Mouse (Mus musculus): ENCODE measurements around the gene Crb1.

The Crb1 gene

DNA sequence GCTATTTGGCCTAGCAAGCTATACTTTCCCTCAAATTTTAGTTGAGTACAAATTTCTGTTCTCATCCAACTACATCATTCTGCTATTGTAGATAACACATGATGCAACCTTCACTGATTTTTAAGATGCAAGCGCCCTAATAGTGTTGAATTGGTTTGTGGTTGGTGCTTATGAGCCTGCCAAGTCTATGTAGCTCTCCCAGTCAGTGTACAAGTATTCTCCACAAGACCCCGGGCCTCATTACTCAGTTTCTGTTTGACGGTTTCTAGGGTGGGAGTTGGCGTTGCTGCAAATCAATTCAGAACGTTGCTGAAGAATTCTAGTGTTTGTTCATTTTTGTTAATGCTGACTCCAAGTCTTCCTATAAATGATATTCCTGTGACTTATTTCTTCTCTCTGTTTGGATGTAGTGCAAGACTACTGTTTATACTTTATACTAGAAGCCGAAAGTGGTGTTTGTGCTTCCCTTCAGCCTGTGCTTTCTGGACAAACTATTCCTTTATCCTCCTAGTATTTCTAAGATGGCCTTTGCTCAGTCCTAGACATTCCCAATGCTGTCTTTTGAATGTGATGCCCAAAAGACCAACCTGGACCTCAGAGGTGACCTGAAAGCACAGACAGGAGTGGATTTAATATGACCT, 152.5 kb downstream of the Crb1 start:
- DNase-seq (ENCODE audit: low spot score in 2 of 2): no peak

DNA sequence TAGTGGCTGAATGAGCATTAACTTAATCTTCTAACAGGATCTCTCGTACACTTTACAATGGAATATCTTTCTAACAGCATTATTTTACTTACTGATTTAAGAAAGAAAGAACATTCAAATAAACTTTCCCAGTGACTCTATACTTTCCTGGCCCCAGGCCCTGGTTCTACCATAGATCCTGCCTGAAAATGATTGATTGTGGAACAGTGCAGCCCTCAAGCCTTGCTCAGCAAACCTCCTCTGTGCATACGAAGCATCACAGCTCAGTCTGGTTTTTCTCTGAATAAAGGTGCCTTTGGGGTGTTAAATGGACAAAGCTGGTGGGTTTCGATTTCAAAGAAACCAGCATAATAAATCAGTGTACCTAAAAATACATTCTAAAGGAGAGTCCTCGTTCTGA, 153.1 kb downstream of the Crb1 start:
- no peak for DNase-seq (ENCODE audit: low spot score in 2 of 2)

DNA sequence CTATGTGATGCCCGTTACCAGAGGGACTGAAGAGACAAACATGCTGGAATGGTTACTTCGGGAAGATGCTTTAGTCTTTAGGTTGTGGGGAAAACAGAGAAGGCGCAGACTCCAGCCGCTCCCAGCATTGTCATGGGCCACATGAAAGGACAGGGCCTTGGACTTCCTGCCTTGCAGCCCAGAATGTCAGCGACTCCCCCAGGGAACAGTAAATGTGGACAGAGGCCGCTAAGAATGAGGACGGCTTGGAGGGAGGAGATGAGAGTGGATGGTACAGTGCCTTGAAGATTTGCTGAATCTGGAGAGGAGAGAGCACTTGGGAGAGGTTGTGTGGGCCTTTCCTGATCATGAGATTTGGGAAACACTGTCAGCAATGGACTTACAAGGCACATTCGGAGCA, 161.6 kb downstream of the Crb1 start:
- no peak for DNase-seq (ENCODE audit: low spot score in 2 of 2)

DNA sequence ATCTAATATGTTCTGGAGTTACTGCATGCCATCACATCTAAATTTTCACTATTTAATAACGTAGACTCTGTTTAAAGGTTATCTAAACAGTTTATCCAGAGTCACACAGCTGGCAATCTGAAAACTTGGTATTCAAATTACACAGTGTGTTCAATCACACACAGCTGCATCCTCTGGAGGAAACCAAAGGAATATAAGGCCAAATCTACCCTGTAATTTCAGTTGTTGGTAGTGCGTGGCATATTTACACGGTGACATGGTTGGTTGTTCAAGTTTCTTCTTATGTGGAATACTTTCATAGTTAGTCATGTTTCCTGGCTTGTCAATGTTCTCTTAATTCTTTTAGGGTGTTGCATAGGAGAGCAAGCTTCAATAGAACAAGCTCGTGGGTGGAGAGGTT, 166.4 kb downstream of the Crb1 start:
- no peak for DNase-seq (ENCODE audit: low spot score in 2 of 2)

DNA sequence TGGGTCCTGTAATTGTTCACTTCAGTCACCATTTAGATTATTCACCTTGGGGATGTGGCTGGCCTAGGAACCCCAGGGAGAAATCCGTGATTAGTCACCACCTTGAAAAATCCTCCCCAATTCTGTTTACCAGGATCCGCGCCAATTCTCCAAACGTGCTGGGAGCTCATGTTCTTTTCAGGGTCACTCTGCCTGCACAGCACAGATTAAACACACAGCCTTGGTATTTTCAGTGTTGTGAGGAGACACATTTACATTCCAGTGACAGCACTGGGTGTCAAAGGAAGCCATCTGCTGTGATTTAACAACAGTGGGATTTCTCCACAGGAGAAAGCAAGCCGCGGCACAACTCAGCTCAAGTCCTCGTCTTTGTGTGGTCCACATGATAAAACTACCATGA, 167.1 kb downstream of the Crb1 start:
- DNase-seq (ENCODE audit: low spot score in 2 of 2): peak; percentile 41 to 64

DNA sequence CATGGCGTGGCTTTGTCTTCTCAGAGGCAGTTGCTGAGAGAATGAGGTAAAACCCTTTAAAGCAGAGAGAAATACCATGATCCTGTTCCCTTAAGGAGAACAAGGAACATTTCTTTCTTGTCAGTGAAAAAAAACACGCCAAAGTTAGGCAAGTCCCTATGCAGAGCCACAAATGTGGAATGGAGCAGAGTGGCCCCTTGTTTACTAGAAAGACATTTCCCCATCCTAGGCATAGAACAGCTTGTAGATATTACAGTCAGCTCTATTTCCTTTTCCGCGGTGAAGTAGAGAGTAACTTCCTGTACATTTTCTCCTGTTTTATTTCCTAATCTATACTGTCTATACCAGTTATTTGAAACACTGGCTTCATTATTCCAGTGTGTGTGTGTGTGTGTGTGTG, 170.6 kb downstream of the Crb1 start:
- no peak for DNase-seq (ENCODE audit: low spot score in 2 of 2)

DNA sequence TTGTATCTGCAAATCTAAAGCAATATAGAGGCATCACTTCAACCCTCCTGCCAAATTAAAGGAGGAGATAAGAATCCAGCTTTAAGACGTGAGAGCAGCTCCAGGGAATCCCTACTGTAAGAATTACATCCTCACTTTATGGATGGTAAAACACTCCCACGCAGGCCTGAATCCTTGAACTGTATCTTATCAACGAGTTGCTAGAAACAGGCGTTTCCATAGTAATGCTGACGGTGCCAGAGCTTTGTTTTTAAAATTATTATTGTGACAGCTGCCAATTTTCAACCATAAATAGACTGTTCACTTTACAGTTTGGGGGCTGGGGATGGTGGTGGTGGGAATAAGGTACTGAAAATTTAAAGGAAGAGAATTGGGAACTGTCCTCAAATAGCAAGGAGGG, 173.9 kb downstream of the Crb1 start:
- peak in 1 of 2 experiments; percentile 56 for DNase-seq (ENCODE audit: low spot score in 2 of 2)

DNA sequence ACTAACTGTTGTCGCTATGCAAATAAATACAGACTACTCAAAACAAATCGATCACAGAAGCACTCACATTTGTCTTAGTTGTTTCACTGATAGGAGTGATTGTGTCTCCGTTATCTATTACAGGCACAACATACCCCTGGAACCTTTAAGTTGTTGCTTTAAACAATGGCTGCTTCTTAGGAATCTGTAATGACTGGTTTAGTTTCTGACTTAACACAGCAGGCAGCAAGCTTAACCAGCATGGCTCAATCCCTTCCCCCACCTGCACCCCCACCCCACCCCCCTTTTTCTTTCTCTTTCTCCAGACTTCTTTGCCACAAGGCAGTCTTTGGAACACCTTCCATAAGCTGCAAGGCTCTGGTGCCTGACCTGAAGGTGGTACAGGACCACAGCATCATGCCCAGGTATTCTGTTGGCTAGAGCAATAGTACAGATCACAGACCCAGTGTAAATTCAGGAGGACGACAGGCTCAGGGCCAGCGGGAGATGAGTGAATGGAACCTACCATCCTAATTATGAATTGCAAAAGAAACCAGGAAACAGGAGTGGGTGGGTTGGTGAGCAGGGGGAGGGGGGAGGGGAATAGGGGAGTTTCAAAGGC, 182.4 kb downstream of the Crb1 start:
- no peak for DNase-seq (ENCODE audit: low spot score in 2 of 2)

DNA sequence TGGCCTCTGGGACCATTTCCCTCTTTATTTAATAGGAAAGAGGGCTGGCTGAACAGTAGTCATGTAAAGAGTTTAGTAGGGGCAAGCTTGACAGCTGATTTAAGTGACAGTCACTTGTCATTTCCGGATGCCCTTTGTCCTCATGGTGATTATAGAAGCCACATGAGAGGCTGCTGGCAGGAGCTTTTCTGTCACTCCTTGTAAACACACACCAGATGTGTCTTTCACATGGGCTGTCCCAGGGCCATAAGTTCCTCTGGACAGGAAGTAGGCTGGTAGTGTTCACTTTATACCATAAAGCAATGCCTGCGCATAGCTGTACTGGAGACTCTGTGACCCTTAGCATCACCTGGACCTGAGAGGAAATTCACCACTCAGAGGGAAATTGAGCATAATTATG, 182.9 kb downstream of the Crb1 start:
- no peak for DNase-seq (ENCODE audit: low spot score in 2 of 2)

DNA sequence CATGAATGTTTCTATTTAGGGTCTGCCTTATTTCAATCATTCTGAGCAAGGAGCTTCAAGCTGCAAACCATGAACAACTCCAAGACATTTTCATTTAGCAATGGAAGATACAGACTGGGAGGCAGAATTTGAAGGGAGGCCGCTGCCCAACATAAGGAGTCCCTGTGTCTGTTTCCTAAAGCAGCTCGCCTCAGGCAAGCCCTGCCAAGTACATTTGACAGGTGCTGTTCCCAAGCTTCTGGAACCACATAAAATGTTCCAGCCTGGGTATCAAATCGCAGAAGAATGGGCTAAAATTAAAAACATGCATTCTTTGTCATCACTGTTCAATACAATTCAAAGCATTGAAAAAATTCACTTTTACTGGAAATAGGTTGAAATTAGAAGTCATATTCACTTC, 184.3 kb downstream of the Crb1 start:
- DNase-seq (ENCODE audit: low spot score in 2 of 2): no peak

DNA sequence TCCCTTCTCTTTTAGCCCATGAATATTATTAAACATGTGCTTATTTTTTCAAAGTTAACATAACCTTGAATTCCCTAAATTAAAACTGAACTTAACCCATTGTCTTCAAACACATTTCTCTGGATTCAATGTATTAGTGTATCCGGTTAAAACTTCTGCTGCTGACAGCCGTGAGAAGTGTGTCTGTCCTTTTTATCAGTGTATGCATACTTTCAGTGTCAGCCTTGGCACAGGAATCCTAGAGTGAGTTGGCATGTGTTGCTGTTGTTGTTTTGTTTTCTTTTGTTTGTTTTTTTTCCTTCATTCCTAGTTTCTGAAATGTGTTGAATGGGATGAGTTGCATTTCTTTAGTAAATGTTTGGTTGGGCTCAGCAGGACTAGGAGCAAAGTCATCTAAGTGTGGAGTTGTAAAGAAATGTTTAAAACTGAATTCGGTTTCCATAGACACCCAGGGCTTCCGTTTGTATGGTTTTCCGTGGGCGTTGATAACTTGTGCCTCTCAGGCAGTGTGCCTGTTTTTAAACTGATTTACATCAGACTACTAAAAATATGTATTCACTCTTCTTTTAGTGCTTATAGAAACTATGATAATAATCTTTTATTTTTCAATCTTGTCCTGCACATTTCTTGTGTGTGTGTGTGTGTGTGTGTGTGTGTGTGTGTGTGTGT, 196.3 kb downstream of the Crb1 start:
- peak; percentile 40 to 55 for DNase-seq (ENCODE audit: low spot score in 2 of 2)

DNA sequence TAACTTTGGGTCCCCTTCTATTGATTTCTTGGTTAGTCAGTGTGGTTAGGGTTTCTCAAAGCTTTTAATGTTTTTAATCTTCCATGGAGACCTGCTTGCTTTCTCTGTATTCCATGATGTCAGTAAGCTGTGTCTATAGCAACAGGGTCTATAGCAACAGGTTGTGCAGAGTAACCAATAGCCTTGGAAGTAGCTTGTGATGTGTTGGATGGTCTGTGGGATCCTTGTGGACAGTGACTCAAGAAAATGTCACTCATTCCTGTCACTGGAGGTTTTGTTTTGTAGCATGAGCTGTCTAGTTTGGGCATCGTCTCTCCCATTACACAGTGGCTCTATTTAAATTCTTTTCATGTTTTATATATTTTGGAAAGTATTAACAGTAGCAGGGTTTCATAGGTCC, 197.2 kb downstream of the Crb1 start:
- DNase-seq (ENCODE audit: low spot score in 2 of 2): no peak

DNA sequence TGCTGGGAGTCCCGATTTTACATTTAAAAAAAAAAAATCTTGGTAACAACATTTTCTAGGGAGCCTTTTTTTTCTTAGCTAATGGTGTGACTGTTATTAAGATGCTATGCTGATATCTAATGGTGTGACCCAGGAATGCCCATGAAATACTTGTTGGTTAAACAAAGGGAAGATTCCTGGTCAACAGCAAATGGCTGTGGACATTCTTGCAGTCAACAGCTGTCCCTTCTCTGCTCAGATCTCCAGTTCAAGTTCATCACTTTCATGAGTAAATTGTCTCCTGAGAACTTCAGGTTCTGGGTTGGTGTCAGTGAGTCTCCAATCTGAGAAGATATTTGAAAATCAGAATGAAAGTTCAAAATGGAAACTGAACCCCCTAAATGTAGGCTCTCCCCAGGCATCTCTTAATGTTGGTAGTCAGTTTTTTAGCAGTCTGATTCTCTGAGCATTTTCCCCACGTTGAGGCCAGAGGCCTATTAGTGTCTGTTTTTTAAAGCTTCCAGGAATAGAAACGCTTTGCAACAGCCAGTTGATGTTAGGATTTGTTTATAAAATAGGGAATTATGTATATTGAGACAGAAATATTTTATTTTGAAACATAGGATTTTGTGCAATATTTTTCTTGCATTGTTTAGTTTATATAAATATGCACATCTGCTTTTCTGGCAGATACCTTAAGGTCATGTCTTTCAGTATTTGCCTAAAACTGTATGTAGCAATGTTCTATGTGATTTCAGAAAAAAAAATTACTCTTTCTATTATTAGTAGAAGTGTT, 202.7 kb downstream of the Crb1 start:
- no peak for DNase-seq (ENCODE audit: low spot score in 2 of 2)

DNA sequence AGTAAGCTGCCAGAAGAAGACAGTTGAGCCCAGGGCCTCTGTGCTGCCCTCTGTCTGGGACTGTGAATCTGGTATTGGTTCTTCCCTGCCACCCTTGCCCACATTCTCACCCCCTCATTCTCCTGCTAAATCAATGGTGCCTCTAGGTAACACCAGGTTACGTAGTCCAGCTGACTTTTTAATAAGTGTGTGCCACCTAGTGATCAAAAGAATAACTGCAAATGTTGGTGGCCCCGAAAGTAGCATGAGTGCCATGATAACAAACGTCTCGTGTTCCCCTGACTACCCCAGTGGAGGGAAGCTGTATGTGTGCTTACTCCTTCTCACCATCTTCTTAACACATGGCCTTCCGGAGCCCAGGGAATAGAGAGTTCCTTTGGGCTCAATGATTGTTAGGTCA, 214.1 kb downstream of the Crb1 start:
- no peak for DNase-seq (ENCODE audit: low spot score in 2 of 2)

DNA sequence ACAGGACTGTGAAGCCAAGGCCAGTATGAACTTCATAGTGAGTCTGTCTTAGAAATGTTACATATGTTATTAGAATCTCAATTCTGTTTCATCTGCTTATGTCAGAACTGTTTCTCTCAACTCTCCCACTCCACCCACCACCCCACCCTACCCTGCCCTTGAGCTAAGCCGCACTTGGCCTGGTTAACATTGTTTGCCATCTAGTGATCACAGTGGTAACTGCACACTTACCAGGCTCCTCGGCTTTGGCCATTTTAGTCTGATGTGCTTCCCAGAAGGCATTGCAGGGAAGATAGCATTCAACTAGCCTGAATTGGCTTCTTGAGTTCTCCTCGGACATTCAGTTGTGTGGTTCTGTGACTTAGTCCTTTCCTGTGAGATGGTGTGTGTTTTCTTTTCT, 215.3 kb downstream of the Crb1 start:
- no peak for DNase-seq (ENCODE audit: low spot score in 2 of 2)

DNA sequence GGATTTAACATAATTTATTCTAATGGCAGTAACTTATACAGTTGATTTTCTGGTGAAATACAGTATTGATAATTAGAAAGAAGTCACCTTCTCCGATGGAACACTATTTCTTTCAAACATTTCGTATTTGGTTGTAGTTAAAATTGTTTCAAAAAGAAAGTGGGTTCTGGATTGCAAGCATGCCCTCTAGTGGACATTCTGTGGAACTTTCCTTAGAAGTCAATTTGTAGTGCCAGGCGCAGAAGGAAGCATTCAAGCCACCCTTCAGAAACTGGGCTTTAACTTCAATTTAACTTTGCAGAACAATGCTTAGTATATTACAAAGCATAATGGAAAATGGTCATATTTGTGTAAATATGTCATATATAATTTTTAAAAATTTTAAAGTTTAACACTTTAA, 220.5 kb downstream of the Crb1 start:
- DNase-seq (ENCODE audit: low spot score in 2 of 2): peak; percentile 39 to 41

DNA sequence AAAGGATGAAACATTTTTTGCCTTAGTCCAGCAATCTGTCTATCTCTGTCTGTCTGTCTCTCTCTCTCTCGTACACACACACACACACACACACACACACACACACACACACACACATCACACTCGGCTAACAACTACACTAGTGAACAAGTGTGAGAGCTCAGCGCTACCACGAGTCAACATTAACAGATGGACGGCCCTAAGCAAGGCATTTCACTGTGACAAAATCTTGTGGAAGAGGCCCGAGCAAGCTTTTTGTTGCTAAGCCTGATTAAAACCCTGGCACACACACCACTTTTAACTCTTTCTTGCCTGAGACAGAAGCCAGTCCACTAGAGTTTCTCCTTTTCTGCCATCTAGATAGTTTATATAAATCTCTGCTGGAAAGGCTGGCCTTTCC, 223.4 kb downstream of the Crb1 start:
- DNase-seq (ENCODE audit: low spot score in 2 of 2): no peak

DNA sequence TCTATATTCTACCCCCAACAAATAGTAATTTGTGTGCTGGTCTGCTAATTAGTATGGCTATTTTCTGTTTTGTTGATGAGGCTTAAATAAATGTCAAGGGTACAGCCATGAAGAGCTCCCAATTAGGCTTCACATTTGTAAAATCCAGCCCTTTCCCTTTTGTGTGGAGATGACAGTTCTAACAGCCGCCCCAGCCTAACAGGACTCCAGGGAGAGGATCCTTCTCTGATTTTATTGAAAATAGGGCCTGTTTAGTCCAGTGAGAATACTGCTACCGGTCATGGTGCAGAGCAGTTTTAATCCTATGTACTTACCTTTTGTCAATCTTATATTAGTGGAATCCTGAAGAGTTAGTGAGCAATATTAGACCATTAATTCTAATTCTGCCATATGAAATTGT, 223.9 kb downstream of the Crb1 start:
- no peak for DNase-seq (ENCODE audit: low spot score in 2 of 2)
